Mouse (Mus musculus) neural tube, embryonic 14.5 days (tissue): ENCODE measurements at regions not wholly inside any gene's neighbourhood (a gene's known extent, or its start where the extent isn't known, plus 50 kb on each side); places are given as distances from the start of the nearest gene placed in this dataset.

Source experiments
- ATAC-seq: fragments of 200-750 bp; cut with Nextera tagmentation; 2 replicates; pipeline ENCODE4 v1.8.0; 2017; ENCODE audit warnings: low read depth, mild to moderate bottlenecking, moderate TSS enrichment, moderate library complexity
- H3K27ac ChIP-seq: fragments of 300-500 bp; sonication (generic); 2 replicates; pipeline ENCODE4 v1.5.1; 2014; ENCODE audit warnings: low read depth, mild to moderate bottlenecking, control low read depth, low read length, moderate library complexity, mixed read lengths
- H3K27me3 ChIP-seq: fragments of 300-500 bp; sonication (generic); 2 replicates; pipeline ENCODE4 v1.6.1; 2014; ENCODE audit warnings: low read length; ENCODE audit not compliant: control insufficient read depth, insufficient read depth
- H3K36me3 ChIP-seq: fragments of 300-500 bp; sonication (generic); 2 replicates; pipeline ENCODE4 v1.6.1; 2014; ENCODE audit warnings: low read length, mixed read lengths; ENCODE audit not compliant: control insufficient read depth, insufficient read depth
- H3K4me1 ChIP-seq: fragments of 300-500 bp; sonication (generic); 2 replicates; pipeline ENCODE4 v1.6.1; 2014; ENCODE audit warnings: low read length; ENCODE audit not compliant: control insufficient read depth, insufficient read depth
- H3K4me2 ChIP-seq: fragments of 300-500 bp; sonication (generic); 2 replicates; pipeline ENCODE4 v1.6.1; 2014; ENCODE audit warnings: mild to moderate bottlenecking, low read depth, low read length, control low read depth
- H3K4me3 ChIP-seq: fragments of 300-500 bp; sonication (generic); 2 replicates; pipeline ENCODE4 v1.5.1; 2014; ENCODE audit warnings: low read depth, low read length, control low read depth, mixed read lengths
- H3K9ac ChIP-seq: fragments of 300-500 bp; sonication (generic); replicated peaks from 2 replicates; pipeline ENCODE4 v1.6.1; 2014; ENCODE audit warnings: low read depth, mild to moderate bottlenecking, control low read depth, low read length, mixed read lengths
- H3K9me3 ChIP-seq: fragments of 300-500 bp; sonication (generic); 2 replicates; pipeline ENCODE4 v1.6.1; 2016; ENCODE audit warnings: low read length; ENCODE audit not compliant: control insufficient read depth
- WGBS: fragments of 180-500 bp; shearing (Covaris S2); extraction: QIAGEN DNeasy Blood & Tissue Kit; methylation state at CpG from one replicate; pipeline ENCODE4 v1.1.7; 2014; 5-methylcytosine and 5-hydroxymethylcytosine counted together

DNA sequence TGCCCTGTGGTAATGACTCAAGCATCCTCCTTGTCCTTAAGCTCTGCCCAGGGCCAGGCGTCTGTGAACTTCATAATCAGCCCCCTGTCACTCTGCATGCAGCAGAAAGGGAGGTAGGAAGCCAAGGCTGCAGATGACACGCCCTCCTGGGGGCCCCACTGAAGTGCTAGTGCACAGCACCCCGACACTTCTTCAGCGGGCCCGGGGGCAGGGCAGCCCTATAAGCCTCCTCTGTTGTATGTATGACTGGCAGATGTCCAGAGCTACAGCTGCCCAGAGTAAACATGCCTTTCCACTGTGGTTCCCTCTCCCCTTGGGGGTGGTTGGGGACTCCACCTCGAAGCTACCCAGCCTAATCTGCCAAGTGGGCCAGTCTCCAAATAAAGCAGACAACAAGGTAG, 107.2 kb upstream of the Vps8 start:
- H3K36me3 ChIP-seq = no peaks in the 10 kb centered on the region
- no peak overlapping the region for H3K4me2 ChIP-seq
- ATAC-seq = no peak
- WGBS = 59% methylated on average over 6 of the region's 6 CpGs
- H3K9me3 ChIP-seq = no peaks in the 10 kb centered on the region
- H3K4me3 ChIP-seq = no peak overlapping the region
- H3K27ac ChIP-seq = no peak overlapping the region
- no peak overlapping the region for H3K9ac ChIP-seq
- peaks cover 5% of the 10 kb centered on the region; the same call in 1 of the 2 replicates for H3K4me1 ChIP-seq
- H3K27me3 ChIP-seq = no peaks in the 10 kb centered on the region

- Histone ChIP-seq H3K27me3 (no peaks in the 10 kb centered on the region), H3K4me2 (no peak overlapping the region), H3K36me3 (no peaks in the 10 kb centered on the region), H3K4me3 (no peak overlapping the region), H3K9ac (no peak overlapping the region), H3K4me1 (no peaks in the 10 kb centered on the region), H3K27ac (no peak overlapping the region), H3K9me3 (no peaks in the 10 kb centered on the region)
- ATAC-seq = no peak
- WGBS = 81% methylated on average over 7 of the region's 7 CpGs
These were observed 104.8 kb upstream of the Vps8 start for GRCm38 (mm10) chr16:21318009-21318639.

DNA sequence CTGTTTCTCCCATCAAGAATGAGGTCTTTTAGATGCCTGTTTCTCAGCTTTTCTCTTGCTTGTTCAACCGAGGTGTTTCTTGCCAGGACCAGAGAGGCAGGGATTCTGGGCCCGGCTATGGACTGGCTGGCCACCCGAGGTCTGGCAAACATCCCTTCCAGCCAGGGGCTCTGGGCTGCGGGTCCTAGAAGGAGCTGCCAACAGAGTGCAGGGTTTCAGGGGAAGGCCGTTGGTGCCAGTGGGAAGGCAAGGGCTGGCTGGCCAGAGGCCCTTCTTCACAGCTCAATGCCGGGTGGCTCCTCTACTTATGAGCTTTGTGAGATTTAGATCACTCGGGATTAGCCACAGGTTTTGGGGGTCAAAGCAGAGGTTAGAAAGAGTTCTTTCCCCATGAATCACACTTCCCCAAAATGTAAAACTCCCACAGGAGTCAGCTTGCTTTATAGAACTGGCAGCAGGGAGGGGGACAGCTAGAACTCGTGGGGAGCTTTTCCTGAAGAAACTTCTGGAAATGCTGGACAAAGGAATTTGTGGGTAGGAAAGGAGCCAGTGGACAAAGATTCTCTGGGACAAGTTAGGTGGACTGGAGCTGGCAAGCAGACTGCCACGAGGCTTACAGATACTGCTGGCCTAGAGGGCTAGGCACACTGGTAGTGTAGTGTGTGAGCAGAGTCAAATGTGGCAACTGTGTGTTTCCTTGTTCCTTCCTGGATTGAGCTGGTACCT, 104.1 kb upstream of the Vps8 start:
- no peak overlapping the region for H3K4me2 ChIP-seq
- H3K4me1 ChIP-seq = no peaks in the 10 kb centered on the region
- no peaks in the 10 kb centered on the region for H3K9me3 ChIP-seq
- ATAC-seq = no peak
- H3K27ac ChIP-seq = no peak overlapping the region
- H3K9ac ChIP-seq = no peak overlapping the region
- H3K4me3 ChIP-seq = no peak overlapping the region
- 72% methylated on average over 9 of the region's 9 CpGs for WGBS
- H3K36me3 ChIP-seq = no peaks in the 10 kb centered on the region
- H3K27me3 ChIP-seq = no peaks in the 10 kb centered on the region

GRCm38 (mm10) chr16:21320284-21320683, 102.6 kb upstream of the Vps8 start:
- H3K4me1 ChIP-seq = no peaks in the 10 kb centered on the region
- no peaks in the 10 kb centered on the region for H3K27me3 ChIP-seq
- no peaks in the 10 kb centered on the region for H3K36me3 ChIP-seq
- no peak overlapping the region for H3K4me3 ChIP-seq
- no peak overlapping the region for H3K27ac ChIP-seq
- H3K9me3 ChIP-seq = no peaks in the 10 kb centered on the region
- 69% methylated on average over 2 of the region's 2 CpGs for WGBS
- H3K9ac ChIP-seq = no peak overlapping the region
- ATAC-seq = no peak
- no peak overlapping the region for H3K4me2 ChIP-seq

- ATAC-seq = no peak; the same call in 1 of the 2 replicates
- no peak overlapping the region for H3K4me2 ChIP-seq
- H3K9ac ChIP-seq = no peak overlapping the region
These were observed 101.5 kb upstream of the Vps8 start for GRCm38 (mm10) chr16:21321188-21322070.

DNA sequence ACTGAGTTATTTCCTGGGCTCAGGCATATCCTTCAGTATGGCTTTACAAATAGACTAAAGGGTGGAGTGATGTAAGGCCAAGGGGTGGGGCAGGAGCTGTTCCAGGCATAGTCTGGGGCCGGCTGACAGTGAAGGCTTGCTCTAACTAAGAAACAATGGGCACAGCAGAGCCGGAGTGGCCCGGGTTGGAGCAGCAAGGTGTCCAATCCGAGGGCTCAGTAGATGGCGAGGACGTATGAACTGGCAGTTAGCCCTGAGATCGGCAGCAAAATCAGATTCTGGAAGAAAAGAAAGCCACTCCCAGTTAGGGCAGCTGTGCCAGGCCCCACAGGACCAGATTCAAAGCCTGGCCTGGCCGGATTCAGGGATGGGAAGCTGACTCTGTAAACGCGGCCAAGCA, 100.5 kb upstream of the Vps8 start:
- Histone ChIP-seq H3K4me2 (no peak overlapping the region), H3K9ac (no peak overlapping the region), H3K36me3 (no peaks in the 10 kb centered on the region), H3K27ac (no peak overlapping the region), H3K9me3 (no peaks in the 10 kb centered on the region), H3K4me1 (no peaks in the 10 kb centered on the region), H3K4me3 (no peak overlapping the region), H3K27me3 (no peaks in the 10 kb centered on the region)
- peak; percentile 68 for ATAC-seq
- WGBS = 38% methylated on average over 10 of the region's 10 CpGs

More at GRCm38 (mm10) chr16:21321188-21322070, 101.5 kb upstream of the Vps8 start:
- Histone ChIP-seq H3K4me3 (no peak overlapping the region), H3K27me3 (no peaks in the 10 kb centered on the region), H3K9me3 (no peaks in the 10 kb centered on the region), H3K36me3 (no peaks in the 10 kb centered on the region), H3K4me1 (no peaks in the 10 kb centered on the region), H3K27ac (no peak overlapping the region)
- WGBS = 58% methylated on average over 18 of the region's 18 CpGs

DNA sequence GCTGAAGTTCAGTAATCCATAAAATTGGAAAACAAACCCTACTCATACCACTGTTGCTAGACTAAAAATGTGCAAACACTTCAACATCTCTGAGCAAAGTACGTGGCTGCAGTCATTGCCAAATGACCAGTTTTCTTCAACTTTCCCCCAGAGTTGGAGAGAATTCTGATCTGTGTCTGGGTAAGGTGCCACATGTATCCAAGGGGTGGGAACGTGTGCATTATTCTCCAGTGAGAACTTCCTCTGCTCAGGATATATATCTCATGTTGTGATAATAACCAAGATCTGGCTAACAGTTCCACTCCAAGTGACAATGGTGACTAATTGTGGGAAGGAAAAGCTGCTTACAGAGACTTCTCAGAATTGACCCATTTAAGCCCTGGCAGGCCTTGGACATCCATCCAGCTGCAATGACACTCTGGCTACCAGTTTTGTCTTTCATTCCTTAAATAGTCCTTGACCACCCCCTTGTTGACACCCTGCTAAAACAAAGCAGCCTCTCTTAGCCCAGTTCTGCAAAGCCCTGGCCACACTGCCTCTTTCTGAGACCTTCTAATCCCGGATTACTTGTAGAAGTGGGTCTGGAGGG, 99.4 kb upstream of the Vps8 start:
- H3K9ac ChIP-seq = no peak overlapping the region
- no peak for ATAC-seq
- no peaks in the 10 kb centered on the region for H3K36me3 ChIP-seq
- no peak overlapping the region for H3K27ac ChIP-seq
- no peaks in the 10 kb centered on the region for H3K27me3 ChIP-seq
- no peak overlapping the region for H3K4me2 ChIP-seq
- no peaks in the 10 kb centered on the region for H3K9me3 ChIP-seq
- H3K4me3 ChIP-seq = no peak overlapping the region
- no peaks in the 10 kb centered on the region for H3K4me1 ChIP-seq
- 80% methylated on average over 3 of the region's 3 CpGs for WGBS

DNA sequence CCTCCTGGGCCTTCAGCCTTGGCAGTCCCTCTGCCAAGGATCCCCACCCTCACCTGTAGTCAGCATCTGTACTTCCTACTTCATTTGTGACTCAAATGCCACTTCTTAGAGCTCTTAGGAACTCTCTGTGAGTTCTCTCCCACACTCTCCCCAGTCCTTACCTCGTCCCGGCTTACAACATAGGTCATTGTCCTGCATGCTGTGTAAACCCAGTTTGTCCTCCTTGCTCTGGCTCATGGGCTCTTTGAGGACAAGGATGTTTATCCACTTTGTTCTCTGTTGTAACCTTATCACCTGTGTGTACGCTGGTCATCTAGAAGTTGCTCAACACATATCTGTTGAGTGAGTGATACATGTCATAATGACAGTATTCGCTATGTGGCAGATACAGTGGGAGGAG, 94.9 kb upstream of the Vps8 start:
- ATAC-seq = no peak
- WGBS = 93% methylated on average over 4 of the region's 4 CpGs

More for the DNA sequence above, 94.9 kb upstream of the Vps8 start:
- H3K9me3 ChIP-seq = no peaks in the 10 kb centered on the region
- H3K9ac ChIP-seq = no peak overlapping the region
- H3K4me2 ChIP-seq = no peak overlapping the region
- H3K36me3 ChIP-seq = no peaks in the 10 kb centered on the region
- no peaks in the 10 kb centered on the region for H3K27me3 ChIP-seq
- no peak overlapping the region for H3K4me3 ChIP-seq
- H3K27ac ChIP-seq = no peak overlapping the region
- H3K4me1 ChIP-seq = peaks cover 6% of the 10 kb centered on the region; the same call in 1 of the 2 replicates
